Mouse (Mus musculus) myocyte (in vitro differentiated cells): ENCODE measurements at regions not wholly inside any gene's neighbourhood (a gene's known extent, or its start where the extent isn't known, plus 50 kb on each side); places are given as distances from the start of the nearest gene placed in this dataset.

Experiments used
- CEBPB ChIP-seq: IDR thresholded peaks from 2 replicates; pipeline ENCODE4 v1.6.1; 2011; ENCODE audit warnings: mild to moderate bottlenecking, moderate library complexity; ENCODE audit not compliant: poor library complexity, insufficient read depth, severe bottlenecking
- MAX ChIP-seq: IDR thresholded peaks from one replicate; pipeline ENCODE4 v1.6.1; 2011; ENCODE audit warnings: low read depth, mild to moderate bottlenecking, control low read depth
- MYOD1 ChIP-seq, 3 experiments: IDR thresholded peaks; one replicate each; pipeline ENCODE4 v1.6.1; 2011; ENCODE audit warnings: control low read depth in 2 of 3, low read depth in 2 of 3, mild to moderate bottlenecking in 2 of 3, moderate library complexity in 1 of 3; ENCODE audit not compliant: insufficient read length in 2 of 3, control insufficient read depth in 1 of 3
- MYOG ChIP-seq, 3 experiments: IDR thresholded peaks; one replicate each; pipeline ENCODE4 v1.6.1; 2011; ENCODE audit warnings: control low read depth in 2 of 3, low read depth in 2 of 3, mild to moderate bottlenecking in 2 of 3; ENCODE audit not compliant: insufficient read length in 2 of 3, control insufficient read depth in 1 of 3, insufficient read depth in 1 of 3
- POLR2A ChIP-seq: IDR thresholded peaks from one replicate; pipeline ENCODE4 v1.6.1; 2011; ENCODE audit warnings: low read depth, mild to moderate bottlenecking, control low read depth, moderate library complexity; ENCODE audit not compliant: insufficient read length
- SRF ChIP-seq: IDR thresholded peaks from one replicate; pipeline ENCODE4 v1.6.1; 2011; ENCODE audit warnings: low read depth; ENCODE audit not compliant: control insufficient read depth, insufficient read length
- TCF12 ChIP-seq: IDR thresholded peaks from one replicate; pipeline ENCODE4 v1.6.1; 2011; ENCODE audit warnings: mild to moderate bottlenecking, control low read depth; ENCODE audit not compliant: poor library complexity, insufficient read depth, severe bottlenecking

GRCm38 (mm10) chrX:11629362-11629761 is 301.7 kb downstream of the H2al1j start:
- TF ChIP-seq MAX (no peak), MYOG (IDR thresholded peaks at IDR 0.05; ENCODE audit: control insufficient read depth in 1 of 3, insufficient read depth in 1 of 3, insufficient read length in 2 of 3, low read depth in 2 of 3) (no peak), TCF12 (no peak), SRF (no peak), POLR2A (no peak), MYOD1 (IDR thresholded peaks at IDR 0.05; ENCODE audit: control insufficient read depth in 1 of 3, insufficient read length in 2 of 3, low read depth in 2 of 3) (no peak), CEBPB (no peak)
